Mouse (Mus musculus): ENCODE measurements at regions not wholly inside any gene's neighbourhood (a gene's known extent, or its start where the extent isn't known, plus 50 kb on each side); places are given as distances from the start of the nearest gene placed in this dataset.

DNA sequence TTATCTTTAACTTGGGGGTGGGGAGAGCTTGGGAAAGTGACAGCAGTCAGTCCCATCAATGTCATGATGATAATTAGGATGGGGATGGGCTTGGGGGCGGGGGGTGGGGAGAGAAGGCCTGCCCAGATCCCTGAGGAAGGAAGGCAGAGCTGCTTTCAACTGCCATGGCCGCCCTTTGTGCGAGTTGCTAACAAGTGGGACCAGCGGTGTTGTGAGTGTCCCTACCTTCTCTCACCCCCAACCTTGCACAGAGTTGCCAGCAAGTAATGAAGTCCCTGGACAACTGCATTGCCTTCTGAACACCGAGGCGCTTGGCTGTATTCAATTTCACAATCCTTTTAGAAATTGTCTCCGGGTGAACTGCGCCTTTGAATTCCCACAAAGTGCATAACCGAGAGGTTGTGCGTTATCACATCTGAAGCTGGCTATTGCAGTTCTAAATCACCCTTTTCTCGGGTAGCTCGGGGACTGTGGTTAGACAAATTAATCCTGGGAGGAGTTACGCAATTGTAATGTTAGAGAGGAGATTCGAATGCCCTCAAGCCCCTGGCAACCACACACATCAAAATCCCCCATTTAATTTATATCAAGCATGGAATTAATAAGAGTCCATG, 257.9 kb upstream of the Daam1 start:
- DNase-seq (ENCODE audit: low spot score), result no peak

DNA sequence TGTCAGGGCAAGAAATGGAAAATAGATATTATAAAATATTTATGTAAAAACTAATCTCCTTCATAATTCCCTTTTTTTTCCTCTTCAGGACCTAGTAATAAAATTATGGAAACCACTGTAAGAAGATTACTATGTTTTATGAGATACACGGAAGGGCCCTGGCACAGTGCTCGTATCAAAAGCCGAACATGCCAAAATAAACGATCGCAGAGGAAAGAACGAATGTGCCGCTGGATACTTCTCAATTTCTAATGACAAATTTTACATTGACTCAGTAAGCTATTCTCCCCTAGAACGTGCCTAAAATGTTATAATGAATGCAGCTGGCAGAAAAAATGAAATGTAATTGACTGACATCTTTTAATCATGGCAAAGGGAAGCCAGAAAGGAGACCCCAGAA, 257.4 kb upstream of the Daam1 start:
- DNase-seq (ENCODE audit: low spot score), result no peak

DNA sequence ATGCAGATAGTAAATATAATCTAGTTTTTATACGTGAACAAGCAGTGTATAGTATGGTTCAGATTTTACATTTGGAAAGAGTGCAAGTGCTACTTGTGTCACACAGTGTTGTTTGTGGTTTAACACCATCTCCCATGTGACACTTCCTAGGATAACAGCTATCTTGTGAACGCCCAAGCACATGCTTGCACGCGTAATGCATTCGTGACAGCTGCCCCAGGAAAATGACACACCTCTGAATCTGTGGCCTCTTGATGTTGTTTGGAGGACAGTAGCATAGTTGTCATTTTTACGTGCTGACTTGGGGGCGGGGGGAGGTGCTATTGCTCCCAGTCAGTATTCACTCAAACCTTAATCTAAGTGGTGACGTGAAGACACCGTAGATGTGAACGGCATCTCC, 256.2 kb upstream of the Daam1 start:
- no peak for DNase-seq (ENCODE audit: low spot score)

DNA sequence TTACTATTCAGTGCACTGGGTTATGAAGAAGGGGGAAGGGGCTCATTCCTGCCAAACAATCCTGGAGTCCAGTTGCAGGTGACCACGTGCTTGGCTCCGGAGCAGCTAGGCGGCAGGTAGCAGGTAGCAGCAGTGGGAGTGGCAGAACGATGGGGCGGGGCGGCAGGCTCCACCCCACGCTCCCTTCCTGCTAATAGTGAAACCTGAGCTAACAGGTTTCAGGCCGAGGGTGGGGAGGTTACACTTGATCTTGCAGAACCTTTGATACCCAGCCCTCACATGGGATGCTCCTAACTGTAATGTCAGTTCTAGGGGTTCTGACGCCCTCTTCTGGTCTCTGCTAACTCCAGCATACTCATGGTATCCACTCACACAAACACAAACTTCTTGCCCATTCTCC, 253.5 kb upstream of the Daam1 start:
- DNase-seq (ENCODE audit: low spot score), result no peak

DNA sequence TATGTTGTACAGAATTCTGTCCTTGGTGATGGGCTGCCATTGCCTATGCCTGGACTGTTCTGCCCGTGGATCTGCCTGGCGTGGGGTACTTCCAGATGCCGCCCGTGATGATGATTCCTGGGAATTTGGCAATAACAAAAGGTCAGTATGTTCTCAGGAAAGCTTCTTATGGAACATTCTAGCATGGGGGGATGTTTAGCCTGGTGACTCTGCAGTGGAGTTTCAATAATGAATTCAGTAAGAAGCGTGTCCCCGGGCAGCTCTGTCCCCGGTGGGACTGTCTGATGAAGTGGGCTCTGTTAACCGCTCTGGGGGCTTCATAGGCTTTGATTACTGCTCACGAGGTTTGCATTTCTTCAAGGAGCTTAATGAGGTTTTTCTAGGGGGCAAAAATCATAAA, 252.9 kb upstream of the Daam1 start:
- no peak for DNase-seq (ENCODE audit: low spot score)

DNA sequence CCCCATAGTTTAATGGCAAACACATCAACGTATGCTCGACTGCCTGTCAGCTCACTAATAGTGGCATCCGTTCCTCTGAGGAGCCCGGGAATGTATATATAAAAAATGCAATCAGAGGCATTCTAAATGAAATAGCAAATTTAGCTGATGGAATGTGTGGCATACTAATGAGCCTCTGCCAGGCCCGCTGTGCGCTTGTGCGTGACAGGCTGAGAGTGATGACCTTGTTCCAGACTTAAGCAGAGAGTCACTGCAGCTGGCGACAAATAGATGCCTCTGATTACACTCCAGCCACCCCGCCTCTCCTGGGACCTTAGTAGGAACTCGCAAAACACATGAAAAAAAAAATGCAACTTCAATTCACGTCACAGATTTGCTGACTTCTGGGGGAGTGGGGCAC, 252.0 kb upstream of the Daam1 start:
- no peak for DNase-seq (ENCODE audit: low spot score)

DNA sequence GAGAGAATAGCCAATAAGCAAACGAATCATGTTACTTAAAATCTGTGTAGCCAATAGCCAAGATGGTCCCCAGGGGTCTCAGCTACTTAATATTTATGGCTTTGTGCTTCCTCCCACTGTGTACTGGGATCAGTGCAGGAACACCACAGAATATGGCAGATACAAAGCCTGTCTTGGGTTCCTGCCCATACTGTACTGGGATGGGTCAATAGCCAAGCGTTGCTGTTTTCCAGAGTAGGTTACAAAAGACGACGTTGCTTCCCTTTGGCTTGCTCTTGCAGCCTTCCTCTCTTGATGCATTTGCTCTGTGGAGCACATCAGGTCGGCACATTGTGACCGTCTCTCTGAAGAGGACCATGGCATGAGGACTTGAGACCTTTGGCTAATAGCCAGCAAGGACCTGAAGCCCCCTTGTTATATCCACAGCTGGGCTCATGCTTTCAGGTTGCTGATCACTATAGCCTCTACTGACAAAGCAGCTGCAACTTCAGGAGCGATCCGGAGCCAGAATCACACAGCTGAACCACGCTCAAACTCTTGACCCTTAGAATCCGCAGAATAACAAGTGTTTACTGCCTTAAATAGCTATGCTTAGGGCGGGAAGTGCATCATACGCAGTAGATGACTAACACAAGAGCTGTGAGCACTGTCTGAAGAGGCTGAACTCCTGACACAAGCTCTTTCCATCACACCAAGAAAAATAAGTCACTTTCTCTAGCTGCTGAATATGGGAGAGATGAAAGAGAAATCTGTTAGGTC, 250.2 kb upstream of the Daam1 start:
- DNase-seq (ENCODE audit: low spot score), result no peak

DNA sequence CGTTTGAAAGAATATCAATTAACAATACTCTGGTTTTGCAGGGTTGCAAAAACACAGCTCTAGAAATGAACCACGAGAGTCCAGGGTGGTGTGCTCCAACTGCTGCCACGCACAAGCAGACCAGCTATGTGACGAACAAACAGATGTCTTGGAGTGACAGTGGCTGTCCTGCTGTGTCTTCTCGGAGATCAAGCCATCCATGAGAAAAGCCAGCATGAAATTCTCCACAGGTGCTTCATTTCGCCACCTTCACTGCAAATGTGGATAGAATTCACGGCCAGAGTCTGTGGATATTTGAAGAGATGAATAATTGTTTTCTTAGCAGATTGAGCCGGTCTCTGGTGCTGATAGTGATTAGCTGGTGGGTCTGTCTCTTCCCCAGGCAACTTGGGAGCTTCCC, 246.3 kb upstream of the Daam1 start:
- DNase-seq (ENCODE audit: low spot score), result no peak

DNA sequence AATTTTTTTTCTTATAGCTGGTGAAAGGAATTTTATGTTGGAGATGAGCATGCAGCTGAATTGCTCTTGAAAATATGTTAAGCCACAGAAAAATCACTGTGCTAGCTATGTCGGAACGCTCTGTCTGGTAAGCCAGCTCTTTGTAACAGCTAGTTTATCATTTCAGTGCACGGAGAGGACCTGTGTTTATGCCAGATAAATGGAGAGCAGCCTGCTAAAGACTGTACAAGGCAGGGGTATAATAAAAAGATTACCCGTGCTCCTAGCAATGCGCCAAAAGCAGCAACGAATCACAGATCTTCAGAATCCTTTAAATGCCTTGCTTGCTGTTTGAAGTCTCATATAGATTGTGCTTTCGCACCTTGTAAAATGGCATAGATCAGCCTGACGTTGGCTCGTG, 232.2 kb upstream of the Daam1 start:
- no peak for DNase-seq (ENCODE audit: low spot score)

DNA sequence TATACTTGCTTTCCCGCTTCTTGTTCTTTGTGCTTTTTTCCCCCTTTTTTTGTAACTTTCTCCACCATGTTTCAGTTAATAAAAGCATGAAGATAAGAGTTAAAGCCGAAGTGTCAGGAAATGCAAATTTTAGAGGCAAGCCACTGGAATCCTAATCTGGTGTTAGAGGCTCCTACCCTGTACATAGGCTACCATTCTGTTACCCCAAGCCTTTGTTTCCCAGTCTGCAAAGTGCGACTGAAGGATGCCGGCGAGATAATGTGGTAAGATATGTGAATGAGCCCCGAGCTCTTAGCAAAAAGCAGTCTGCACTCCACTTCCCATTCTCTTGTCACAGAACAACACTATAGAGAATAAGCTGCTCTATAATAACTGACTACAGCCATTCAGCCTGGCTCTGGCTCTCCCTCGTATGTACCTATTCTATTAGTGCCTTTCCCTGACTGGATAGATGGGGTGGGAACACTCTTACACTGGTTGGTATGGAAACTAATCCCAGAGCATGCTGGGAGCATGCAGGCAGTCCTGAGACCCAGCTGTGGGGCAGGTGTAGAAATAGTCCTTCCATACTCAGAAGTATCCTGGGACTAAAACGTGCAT, 229.7 kb upstream of the Daam1 start:
- DNase-seq (ENCODE audit: low spot score), result no peak

DNA sequence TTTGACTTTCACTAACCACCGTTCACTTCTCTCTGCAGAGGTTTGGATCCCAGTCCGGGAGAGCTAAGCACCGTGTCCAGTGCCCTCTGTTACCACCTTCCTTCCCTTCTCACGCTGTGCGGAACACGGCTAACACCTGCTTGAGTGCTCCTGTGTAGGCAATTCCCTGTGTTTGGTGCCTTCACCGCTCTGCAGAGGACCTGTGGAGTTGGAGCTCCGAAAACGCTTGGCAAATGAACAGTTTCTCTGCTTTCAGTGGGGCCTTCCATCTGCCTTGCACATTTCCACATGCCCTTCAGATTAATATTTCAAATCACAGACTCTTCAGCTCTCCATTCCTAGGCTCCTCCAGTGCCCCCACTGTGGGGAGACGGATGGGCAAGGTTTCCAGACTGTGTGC, 227.7 kb upstream of the Daam1 start:
- no peak for DNase-seq (ENCODE audit: low spot score)

DNA sequence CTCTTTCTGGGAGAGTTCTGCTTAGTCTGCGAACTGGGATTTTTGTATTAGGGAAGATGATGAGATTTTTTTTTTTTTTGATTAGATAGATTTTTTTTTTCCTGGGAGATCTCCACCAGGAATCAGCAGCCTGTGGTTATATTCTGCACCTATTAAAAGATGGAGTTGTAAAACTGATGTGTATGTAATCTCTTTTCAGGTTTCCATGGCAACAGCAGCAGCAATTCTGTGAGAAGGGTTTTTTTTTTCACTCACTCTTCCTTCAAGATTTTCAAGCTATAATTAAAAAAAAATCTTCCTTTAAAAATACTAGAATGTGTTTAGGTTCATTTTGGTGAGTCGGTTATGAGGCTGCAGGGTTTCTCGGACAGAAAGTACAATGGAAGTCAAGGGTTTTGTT, 224.5 kb upstream of the Daam1 start:
- no peak for DNase-seq (ENCODE audit: low spot score)

DNA sequence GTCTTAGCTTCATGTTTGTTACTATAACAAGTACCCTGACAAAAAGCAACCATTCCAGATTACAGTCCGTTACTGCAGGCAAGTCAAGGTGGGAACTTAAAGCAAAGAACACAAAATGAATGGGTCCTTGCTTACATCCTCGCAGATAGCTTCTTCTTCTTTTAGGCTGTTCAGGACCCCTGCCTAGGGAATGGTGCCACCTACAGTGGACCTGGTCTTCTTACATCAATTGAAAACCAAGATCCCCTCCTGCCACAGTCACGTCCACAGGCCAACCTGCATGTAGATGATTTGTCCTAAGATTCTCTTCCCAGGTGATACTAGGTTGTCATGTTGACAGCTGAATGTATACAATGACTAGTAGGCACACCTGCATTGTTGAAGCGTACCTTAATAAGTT, 222.9 kb upstream of the Daam1 start:
- DNase-seq (ENCODE audit: low spot score), result no peak

DNA sequence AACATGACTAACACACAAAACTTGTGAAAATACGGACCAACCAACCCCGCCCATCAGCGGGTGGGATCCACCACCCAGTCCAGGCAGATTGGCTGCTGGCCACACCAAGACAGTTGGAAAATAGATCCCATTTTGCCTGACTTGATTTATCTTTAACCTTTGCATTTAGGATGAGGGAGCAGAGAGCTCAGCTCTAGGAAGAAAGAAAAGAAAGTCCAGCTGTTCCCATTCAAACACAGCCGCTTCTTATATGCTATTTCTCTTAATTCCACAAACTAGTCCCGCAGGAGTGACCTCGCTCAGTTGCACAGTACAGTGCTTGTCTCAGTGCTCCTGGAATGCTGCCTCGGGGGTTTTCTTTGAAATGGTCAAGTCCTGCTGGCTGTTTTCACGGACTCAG, 217.6 kb upstream of the Daam1 start:
- DNase-seq (ENCODE audit: low spot score), result no peak

DNA sequence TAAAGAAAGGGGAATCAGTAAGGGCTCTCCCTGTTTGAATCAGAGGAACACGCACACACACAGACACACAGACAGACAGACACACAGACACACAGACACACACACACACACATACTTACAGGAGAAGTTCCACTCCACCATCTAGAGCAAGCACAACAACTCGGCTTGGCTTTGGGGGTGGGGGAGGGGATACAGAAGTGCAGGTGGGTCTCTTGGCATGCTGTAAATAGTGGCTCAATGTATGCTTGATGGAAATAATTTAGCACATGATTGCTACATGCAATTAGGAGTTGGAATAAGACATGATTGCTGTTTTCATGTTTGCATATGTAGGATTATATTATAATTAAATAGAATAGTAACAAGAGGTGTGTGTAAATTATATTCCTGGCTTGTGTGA, 215.9 kb upstream of the Daam1 start:
- DNase-seq (ENCODE audit: low spot score), result no peak

DNA sequence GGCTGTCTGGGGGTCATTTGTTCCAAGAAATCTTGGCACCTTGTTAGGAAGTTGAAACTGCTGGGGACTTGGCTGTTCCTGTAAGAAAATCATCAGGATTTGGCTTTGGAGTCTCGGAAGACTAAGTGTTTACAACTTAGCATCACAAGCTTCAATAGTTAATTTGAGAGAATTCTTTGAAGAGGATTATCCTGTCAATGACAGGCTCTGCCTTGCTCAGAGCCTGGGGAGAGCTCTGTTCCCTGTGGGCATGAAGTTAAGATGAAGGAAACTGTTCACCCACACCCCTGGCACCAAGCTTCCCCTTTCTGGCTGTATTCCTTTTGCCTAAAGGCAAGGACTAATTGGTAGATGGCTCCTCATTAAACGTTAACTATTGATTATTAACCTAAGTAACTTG, 215.5 kb upstream of the Daam1 start:
- DNase-seq (ENCODE audit: low spot score), result no peak

DNA sequence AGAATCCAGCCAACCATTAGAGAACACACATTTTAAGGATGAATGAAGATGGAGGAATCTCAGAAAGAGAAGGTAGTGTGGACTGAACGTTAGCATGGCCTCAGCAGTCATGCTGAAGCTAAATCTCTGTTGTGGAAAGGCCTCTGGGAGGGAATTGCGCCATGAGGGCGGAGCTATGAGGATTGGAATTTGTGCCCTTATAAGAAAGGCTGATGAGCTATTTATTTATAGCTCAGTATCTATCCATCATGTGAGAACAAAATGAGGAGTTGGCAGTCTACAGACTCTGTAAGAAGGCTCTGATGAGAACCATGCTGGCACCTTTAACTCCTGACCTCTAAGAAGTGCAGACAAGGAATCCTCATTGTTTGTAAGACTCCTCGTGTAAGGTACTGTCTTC, 214.8 kb upstream of the Daam1 start:
- DNase-seq (ENCODE audit: low spot score), result no peak

DNA sequence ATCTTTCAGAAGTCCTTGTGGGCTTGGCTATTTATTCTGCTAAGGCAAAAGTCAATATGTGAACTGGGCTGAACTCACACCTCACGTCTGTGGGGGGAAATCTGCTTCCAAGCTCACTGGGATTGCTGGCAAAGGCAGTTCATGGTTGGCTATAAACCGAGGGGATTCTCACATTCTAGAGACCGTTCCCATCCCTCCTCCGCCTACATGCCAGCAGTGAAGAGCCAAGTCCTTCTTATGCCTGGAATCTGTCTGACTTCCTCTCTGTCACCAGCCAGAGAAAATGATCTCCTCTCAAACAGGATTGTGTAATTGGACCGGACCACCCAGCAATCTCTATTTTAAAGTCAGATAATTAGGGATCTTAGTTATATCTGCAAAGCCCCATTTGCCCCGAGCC, 212.4 kb upstream of the Daam1 start:
- DNase-seq (ENCODE audit: low spot score), result no peak

DNA sequence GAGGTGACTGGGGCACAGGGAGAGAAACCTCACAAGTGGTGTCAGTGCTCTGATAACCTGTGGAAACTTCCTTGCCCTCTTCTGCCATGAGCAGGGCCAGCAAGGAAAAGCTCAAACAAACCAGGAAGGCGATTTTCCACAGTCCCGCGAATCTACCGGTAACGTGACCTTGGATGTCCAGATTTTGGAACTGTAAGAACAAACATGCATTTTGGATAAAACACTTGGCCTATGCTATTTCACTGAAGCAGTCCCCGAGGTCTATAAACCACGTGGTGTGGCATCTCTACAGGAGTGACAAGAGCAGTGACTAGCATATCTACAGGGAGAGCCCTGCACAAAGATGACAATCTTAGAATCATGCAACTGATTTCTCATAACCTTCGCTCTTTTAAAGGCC, 211.9 kb upstream of the Daam1 start:
- DNase-seq (ENCODE audit: low spot score), result no peak

DNA sequence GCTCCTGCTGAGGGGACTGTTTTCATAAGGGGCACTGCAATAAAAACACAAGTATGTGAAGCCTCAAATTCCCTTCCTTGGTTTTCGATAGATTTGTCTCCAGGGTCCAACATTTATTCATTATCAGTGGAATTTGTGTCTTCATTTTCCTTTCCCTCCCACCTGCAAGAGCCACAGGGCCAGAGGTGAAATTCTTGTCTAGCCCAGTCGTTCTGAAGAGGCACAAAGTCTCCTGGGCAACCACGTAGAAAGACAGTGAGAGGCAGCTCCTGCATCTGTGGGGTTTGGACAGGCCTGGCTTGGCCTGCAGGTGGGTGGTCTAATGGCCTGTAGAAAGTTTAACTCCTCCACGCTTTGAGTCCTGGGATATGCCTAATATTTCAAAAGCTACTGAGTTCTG, 211.3 kb upstream of the Daam1 start:
- no peak for DNase-seq (ENCODE audit: low spot score)

DNA sequence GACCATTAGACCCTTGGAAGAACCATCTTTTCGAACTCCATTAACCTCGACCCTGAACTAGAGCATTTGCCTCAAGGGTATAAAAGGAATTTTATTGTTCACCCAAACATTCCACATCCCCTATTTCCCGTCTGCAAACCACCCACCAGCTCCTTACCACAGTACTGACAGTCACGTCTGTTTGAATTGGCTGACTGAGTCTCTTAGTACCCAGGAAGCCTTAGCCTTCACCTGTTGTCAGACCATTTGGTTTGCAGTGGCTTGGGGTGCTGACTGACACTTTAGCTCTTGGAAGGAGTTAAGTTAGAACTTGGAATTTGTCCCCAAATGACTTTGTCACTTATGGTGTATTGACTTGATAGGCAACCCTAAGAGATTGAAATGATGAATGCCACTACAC, 209.3 kb upstream of the Daam1 start:
- no peak for DNase-seq (ENCODE audit: low spot score)

DNA sequence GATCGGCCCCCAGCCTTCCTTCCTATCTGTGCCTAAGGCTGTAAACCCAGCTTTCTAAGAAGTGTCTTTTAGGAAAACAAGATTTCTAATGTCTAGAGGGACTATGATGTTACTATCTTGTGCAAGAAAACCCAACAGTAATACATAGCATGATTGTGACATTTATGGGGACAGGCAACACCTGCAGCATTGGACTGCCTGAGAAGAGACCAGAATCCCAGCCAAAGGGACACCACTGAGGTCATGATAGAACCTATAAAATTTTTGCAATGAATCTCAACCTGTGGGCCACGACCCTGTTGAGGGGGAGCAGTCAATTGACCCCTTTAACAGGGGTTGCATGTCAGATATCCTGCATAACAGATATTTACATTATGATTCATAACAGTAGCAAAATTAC, 208.1 kb upstream of the Daam1 start:
- no peak for DNase-seq (ENCODE audit: low spot score)

DNA sequence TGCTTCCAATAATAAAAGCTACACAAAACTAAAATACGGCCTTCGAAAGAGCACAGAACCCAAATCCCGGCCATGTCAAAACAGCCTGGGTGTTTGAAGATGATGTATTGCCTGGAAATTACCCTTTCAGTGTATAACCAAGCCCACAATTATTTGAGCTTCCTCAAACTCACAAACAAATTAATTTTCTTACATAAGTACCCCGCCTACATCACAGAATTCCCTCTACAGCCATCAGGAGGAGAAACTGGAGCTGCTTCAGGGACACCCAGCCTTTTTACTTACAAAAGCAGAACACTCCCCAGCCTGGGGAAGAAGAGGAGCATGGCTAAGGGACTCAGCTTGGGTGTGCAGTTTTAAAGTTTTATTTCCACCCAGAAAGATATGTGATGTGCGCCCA, 207.6 kb upstream of the Daam1 start:
- DNase-seq (ENCODE audit: low spot score), result no peak

DNA sequence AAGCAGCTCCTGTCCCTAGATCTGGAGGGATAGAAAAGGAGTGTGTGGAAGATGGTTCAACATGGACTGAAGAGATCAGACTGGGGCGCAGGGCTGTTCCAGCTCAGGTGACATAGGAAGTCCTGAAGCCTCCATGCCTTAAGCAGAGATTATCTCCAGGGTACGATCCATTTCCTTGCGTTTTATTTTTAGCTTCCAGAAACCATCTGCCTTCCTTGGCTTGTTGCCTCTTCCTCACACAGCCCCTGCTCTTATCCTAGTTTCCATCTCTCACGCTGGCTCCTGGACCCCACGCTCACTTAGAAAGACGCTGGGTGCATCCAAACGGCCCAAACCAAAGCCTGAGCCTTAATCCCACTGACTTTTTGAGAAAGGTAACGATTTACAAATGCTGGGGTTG, 206.8 kb upstream of the Daam1 start:
- no peak for DNase-seq (ENCODE audit: low spot score)
